Mouse (Mus musculus): ENCODE data around the gene Pfdn4. TPM values are rescaled to one million over a fixed set of nuclear protein-coding genes. Genes with fewer than 3 reads are reported as not detected.
A peak's percentile ranks its signal among the peaks of the same experiment; 100 is the strongest.

The Pfdn4 gene
- total RNA-seq, 2 experiments from 2014 or later, result 15.4 to 17.2 TPM

DNA sequence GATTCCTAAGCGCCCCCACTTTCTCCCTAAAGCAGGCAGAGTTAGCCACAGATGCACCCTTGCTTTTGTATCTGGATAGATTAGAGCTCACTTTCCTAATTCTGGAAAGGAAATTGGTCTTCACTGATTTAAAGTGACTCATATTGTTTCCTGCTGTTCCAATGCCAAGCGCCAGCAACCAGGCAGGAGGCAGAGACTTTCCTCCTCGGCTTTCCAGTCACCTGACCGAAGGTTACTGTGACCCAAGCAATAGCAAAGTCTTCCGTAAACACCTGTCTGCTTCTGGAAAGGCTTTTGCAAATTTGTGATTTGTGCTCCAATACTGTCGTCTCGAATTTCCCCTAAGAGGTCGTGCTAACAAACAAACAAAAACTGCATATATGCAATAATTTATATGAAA lies 1.8 kb downstream of the Pfdn4 start:
- no peak for DNase-seq

DNA sequence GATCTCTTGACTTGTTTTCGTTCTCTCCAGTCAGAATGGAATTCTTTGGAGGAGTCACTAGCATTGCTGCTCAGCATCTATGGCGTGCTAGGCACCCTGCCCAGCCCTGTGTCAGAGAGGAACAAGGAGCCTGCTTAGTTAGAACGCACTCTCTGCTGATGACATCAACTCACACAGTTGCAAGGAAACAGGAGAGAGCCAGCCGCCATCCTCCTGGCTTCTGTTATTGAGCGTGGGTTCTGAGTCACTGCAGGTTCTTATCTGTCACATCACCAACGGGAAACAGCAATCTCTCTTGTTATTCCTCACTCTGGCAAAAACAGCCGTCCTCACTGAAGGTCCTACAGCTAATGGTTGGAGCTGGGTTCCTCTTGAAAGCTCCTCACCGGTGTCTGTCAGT lies 7.1 kb downstream of the Pfdn4 start:
- DNase-seq, result peak; percentile 32

DNA sequence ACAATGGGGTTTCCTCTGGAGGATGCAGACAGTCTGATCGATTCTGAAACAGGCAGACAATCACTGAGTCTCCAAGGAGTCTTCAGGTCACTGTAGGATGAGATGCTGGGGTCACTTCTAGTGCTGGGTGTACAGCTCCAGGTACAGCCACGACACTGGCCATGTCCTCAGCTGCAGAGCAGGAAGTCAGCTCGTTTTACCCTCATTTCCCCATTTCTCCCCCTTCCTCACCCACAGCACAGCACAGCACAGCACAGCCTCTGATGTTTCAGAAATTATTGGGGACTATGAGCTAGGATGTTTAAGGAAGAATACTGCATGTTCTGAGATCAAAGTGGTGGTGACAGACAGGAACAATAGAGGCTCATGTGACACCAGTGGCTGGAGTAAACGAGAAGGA lies 7.8 kb downstream of the Pfdn4 start:
- no peak for DNase-seq

DNA sequence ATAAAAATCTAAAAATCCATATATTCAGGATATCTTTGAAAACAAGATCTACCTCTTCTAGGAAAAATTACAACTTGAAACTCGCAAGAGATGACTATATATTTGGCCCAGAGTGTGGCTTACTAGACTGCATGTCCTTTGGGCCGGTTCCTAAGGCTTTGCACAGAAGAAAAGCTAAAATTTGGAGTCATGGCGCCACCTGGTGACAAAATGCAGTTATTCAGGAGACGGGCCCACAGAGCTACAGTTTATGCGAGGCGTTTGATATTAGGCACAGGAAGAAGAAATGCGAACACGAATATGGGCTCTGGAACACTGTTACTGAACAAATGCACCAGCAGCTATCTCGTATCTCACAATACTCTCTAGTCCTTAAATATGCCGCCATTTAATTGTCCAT lies 11.5 kb downstream of the Pfdn4 start:
- DNase-seq, result peak; percentile 87

DNA sequence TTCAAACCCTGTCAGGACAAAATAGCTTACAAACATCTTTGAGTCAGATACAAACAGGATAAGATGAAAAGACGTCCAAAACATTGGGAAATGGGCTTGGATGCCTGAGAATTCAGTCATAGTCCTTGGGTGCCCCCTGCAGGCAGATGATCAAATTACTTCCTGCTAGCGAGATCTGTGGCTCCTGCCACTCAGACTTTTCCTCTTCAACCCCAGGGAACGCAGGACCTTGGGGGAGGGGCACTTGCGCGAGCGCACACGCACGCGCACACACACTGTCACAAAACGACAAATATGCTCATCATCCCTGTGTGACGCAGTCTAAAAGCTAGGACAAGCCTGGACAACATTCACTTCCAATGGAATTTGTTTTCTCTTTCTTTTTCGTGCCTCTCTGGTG lies 12.6 kb downstream of the Pfdn4 start:
- peak; percentile 94 for DNase-seq

DNA sequence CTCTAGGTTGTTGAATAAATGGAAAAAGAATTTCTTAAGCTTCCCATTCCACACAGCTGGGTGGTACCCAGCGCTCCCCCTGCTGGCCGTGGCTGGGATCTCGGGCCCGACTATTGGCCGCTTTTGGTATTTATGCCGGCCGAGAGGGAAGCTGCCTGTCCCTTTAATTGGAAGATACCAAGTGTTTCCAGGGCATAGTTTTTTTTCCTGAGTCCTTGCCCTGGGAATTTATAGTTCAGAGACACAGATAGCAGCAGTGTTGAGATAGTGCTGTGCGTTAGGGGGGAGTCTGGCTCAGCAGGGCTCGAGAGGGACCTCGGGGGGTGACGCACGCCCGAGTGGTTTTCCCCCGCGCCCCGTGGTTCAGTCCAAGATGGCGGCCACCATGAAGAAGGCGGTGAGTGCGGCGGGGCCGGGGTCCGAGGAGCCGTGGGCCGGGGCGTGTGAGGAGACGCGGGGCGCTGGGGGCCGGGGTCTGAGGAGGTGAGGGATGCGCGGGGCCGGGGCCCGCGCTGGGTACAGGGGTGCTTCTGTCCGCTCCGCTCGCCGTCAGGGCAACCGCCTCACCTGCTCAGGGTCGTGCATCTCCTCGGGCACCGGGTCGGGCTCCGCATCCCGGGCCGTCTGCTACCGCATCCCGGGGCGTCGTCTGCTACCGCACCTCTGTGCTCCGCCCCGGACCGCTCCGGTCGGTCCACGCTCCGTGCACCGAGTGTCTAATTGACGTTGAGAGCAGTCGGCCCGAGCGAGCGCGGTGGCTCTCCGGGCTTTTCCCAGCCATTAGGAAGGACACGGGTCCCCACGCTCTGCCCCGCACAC lies 15.1 kb downstream of the Pfdn4 start:
- DNase-seq, result peak; percentile 96

DNA sequence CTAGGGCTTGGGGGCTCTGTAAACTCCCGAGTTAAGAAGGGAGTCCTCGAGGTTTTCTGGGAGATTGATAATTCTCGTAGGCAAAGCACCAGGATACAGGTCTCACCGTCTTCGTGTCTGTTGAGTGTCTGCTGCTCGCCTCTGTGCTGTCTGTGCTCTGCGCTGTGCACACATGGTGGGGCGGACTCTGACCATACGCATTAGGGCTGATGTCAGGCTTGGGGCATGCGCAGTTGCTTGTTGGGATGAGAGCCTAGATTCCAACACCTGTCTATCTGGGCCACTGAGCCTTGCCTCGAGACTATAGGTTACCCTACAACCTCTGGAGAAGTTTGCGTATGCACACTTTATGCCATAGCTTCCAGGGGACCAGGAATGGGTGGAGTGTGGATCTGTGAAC lies 17.5 kb downstream of the Pfdn4 start:
- no peak for DNase-seq

DNA sequence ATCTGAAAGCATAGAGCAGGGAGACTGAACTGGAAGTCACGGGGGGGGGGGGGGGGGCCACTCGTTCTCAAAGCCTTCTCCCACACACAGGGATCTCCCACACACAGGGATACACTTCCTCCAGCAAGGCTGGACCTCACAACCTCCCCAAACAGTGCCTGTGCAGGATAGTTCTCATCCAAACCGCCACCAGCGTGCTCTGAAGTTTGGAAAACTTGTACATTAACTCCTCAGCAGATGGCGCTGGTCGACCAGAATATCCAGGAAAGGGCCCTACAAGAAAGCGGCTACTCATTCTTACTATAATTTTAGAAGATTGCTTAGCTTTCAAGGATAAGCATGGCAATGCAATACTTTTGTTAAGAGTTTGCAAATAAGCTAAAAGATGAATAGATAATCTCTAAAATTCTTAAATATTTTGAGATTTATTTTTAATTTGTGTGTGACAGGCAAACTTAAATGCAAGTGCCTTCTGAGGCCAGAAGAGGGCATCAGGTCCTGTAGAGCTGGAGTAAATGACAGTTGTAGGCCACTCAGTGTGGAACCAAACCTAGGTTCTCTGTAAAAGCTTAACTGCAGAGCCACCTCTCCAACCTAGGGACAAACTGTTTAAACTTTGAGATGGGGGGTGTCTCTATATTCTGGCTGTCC lies 24.2 kb downstream of the Pfdn4 start:
- peak; percentile 70 for DNase-seq

DNA sequence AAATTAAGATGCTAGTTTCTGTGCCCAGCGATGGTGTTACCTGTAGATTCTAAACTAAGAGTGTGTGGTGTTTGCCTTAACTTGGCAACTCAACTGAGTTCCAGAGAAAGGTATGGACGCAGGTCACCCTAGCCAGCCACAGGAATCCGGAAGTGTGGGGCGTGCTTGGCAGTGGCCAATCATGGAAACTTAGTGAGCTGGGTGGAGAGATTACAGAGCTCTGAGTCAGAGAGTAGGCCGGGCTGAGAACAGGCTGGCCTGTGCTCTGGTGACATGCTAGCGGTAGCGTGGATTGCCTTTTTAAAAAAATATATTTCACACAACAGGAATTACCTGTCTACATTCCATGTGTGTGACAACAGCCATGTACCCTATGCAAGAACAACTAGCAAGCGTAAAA lies 30.3 kb downstream of the Pfdn4 start:
- peak; percentile 21 for DNase-seq

DNA sequence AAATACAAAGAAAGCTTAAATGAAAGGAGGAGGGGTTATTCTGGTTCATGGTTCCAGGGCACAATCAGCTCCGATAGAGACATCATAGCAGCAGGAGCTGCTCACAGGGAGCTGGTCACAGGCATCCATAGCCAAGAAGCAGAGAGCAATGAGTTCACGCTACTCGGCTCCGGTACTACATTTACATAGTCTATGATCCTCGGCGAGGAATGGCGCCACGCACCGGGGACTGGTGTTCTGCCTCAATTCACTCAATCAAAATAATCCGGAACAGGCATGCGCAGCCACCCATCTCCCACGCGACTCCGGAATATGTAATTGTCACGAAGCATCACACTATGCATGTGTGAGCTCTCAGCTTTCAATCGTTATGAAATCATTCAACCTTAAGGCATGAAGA lies 31.8 kb downstream of the Pfdn4 start:
- no peak for DNase-seq

DNA sequence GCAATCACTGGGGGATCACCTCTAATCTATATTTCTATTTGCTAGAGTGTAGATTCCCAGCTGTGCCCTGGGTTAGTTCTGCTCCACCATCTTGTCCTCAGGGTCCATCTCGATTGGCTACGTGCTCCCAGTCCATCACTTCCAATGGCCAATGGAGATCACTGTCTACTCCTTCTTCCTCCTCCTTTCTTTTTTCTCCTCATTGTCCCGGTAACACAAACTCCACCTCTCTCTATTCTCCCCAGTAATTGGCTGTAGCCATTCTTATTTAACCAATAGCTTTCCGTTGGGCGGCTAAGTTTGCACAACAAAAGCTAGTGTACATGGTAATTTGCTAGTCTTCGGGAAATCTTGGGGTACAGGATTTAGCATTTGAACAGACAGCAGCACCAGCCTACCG lies 33.5 kb downstream of the Pfdn4 start:
- no peak for DNase-seq

DNA sequence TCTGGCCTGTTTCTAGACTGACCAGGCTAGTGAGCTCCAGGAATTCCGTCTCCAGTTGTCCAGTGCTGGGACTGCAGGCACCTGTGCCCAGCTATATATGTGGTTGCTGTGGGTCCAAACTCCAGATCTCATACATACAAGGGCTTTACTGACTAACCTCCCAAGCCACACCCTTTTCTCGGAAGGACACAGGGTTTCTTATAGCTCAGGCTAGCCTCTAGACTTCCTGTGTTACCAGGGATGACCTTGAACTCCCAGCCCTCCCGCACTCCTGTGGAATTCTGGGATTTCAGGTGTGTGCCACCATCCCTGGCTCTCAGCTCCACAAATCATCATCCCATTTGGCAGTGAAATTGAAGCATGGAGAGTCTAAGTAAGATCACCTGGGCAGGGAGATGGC lies 34.0 kb downstream of the Pfdn4 start:
- no peak for DNase-seq

DNA sequence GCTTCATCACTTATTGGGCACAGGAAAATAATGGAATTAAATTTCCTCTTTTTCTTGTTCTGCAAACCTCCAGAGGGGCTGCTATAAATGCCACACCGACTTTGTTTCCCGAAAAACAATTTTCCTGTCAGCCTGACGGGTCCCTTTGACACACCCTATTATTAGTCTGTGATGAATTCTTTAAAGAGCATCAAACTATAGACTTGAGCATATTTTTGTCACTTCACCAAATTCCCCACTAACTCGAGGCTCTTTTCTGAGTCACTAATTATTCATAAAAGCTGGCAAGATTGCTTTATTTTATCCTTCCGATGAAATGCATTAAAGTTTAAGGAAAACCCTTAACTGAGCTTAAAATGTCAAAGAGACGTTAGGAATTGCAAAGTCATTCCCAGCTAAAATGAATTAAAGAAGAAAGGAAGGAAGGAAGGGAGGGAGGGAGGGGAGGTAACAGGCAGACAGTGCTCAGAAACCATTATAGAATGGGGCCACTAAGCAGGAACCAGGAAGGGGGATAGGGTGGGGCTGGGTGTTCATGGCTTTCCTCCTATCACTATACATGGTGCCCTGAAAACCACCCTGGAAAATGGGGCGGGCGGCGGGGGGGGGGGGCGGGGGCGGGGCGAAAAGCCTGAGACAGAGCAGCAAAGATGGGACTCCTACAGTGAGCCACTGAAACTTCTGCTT lies 38.0 kb downstream of the Pfdn4 start:
- DNase-seq, result no peak

DNA sequence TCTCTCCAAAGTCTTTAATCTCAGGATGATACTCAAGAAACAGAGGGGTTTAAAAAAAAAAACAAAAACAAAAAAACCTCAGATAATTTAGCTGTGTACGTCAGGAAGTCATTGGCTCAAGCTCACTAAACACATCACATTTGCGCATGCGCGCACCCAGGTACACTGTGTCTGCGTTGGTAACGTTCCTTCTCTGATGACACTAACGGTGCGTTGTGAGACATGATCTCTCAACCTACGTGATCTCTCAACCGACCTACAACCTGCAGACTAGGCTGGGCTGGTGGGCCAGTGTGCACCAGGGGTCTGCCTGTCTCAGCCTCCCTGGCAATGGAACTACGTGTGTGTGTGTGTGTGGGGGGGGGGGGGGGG lies 38.6 kb downstream of the Pfdn4 start:
- no peak for DNase-seq

DNA sequence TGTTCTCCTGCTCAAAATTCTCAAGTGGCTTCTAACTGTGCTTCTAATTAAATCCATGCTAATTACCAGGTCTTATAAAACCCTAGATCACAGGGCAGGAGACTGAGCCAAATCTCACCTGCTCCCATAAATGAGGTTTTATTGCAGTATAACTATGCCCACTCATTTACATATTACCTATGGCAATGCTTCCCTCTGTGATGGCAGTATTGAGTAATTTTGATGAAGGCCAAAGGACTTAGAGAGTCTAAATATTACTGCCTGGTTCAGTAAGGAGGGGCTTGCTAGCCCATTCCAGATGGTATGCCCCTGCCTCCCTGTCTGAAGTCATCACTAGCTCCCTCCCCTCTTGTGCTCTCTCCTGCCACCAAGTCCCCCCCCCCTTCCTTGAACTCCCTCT lies 39.6 kb downstream of the Pfdn4 start:
- no peak for DNase-seq

DNA sequence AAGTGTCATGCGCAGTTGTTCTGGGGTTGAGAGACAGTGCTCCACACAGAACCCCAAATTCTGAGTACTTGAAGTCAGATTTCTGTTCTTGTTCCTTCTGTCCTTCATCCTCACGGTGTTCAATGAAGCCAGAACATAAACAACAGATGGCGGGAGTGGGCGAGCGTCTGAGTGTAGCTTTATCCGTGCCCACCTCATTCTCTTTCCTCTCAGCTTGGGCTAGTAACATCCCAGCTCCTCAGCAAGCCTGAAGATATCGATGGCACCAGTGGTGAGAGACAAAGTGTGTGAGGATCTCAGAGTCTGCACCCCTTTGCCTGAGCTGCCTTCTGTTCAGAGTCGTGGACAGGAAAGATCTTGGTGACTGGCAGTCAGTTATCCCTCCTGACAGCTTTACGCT lies 43.0 kb downstream of the Pfdn4 start:
- DNase-seq, result no peak

DNA sequence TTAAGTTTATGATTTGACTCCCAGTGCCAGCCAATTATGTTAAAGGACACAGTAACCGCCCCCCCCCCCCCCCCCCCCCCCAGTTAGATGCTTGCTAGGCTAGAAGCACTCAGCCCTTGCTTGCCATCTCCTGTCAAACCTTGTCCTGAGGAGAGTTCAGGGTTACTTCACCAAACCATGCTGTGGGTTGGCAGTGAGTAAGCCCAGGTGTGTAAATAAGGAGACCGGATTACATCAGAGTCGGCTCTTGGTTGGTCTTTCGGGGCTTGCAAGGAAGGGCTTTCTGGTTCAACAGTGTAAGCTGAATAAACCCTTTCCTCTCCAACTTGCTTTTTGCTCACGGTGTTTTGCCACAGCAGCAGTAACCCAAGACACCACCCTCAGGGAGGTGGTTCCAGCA lies 47.4 kb downstream of the Pfdn4 start:
- no peak for DNase-seq

DNA sequence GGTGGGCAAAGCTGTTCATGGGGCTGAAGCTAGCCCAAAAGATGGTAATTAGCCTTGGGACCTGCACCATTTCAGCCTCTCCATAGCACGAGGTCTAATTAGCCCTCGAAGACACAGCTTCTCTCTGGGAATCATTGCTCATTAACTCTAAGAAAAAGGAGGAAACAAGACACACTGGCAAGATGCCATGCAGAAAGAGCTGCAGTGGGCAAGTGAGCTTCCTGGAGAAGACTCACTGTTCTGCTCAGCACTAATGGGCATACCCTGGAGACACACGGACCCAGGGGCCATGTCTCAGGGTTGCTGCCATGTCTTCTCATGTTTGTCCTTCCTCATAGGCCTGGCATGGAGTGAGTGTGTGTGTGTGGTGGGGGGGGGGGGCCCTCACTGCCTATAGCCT lies 47.9 kb downstream of the Pfdn4 start:
- DNase-seq, result no peak

DNA sequence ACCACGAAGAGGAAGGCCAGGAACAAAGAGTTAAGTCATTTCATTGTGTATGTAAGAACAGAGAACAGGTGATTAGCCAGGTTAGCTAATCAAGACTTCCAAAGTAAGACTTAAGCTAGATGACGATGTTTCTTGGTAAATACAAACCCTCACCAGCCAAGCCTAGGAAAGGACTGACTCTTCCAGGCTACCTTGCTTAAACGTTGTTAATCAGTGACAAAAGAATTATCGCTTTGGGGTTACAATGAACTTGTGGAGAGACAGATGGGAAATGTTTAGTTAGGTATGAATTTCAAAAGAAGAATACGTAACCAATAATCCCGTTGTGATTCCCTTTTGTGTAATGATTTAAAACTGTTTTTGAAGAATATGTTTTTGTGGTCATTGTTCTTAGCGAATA lies 48.7 kb downstream of the Pfdn4 start:
- DNase-seq, result no peak

DNA sequence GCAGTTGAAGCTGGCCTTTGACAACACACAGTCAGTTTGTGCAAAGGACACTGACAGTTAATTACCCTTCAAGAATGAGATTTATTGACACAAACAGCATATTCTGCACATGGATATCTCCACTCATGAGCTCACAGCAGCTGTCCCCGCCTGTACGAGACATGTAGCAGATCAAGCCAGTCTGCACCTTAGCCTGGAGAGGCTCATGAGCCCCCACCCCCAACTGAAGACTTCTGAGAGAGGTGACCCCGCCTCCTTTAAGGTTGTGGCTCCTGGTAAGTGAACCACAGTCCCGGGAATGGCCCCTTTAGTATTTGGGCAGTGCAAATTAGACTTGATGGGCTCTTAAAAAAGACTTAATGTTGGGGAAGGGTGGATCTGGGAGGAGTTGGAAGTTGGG lies 49.5 kb downstream of the Pfdn4 start:
- no peak for DNase-seq

DNA sequence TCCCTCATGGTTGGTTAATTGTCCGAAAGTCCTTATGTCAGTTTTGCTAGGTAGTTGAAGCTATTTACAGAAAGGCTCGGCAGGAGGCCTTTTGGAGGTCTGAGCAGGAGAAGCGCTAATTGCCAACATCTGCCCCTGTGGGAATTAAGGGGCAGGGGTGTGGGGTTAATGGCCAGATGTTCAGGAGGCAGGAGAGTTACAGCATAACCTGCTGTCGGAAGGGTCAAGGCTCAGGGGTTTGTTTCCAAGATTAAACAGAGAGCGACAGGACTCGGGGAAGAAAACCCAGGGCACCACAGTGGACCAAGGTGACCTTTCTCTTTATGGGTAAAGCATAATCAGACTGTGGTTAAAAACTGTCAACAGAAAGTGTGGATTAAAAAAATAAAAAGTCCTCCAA lies 51.3 kb downstream of the Pfdn4 start:
- no peak for DNase-seq

DNA sequence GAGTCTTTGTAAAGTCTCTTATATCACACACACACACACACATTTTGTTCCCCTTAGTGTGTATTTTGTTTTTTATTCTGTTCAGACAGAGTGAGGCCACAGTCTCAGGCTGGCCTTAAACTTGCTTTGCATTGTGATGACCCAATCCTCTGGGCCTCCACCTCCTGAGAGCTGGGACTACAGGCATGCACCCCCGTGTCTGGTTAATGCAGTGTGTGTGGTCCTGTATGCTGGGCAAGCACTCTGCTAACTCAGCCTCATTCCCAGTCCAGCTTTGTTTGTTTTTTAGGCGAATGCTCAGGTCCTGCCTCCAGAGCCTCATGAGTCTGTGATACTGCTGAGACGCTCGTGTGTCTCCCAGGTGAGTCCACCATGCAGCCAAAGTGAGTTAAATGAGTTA lies 51.8 kb downstream of the Pfdn4 start:
- DNase-seq, result no peak

DNA sequence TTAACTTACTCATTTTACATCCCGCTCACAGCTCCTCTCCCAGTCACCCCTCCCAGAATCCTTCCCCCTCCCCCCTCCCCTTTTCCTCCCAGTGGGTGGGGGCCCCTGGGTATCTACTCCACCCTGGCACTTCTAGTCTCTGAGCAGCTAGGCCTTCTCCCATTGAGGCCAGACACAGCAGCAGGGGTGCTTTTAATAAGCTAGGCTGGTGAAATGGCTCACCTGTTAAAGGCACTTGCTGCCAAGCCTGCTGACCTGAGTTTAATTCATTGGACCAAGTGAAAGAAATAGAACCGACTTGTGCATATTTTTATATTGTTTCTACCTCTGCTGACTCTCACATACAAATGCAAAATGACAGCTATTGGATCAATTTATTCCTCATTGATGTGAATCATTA lies 52.9 kb downstream of the Pfdn4 start:
- DNase-seq, result no peak

DNA sequence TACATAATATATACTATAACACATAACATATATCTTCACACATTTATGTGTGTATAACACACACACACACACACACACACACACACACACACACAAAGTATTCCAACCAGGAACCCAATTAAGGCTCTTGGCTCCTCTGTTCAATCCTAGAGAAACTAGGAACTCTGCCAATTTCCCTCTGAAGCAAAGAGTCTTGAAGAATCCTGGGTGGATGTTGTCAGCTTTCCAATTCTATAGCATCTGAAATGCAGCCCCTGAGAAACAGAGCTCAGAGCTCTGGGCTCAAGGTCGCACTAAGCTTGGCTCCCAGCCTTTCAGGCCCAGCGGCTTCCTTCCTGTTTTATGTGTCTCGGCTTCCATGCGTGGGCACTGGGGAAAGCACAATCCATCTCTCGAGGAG lies 54.0 kb downstream of the Pfdn4 start:
- DNase-seq, result peak; percentile 12
